Mouse (Mus musculus) lung, embryonic 16.5 days (tissue): ENCODE data around the gene Zfp697. TPM values are rescaled to one million over a fixed set of nuclear protein-coding genes. Genes with fewer than 3 reads are reported as not detected.
"Not testable (repeated sequence)": the region's sequence is repeated elsewhere in the genome, so short reads cannot be mapped to it uniquely, and the experiment has no call there.

Experiments used
- ATAC-seq: fragments of 200-750 bp; cut with Nextera tagmentation; 2 replicates; pipeline ENCODE4 v1.8.0; 2017; ENCODE audit warnings: low read depth, mild to moderate bottlenecking, moderate library complexity
- H3K27ac ChIP-seq: fragments of 300-500 bp; sonication (generic); 2 replicates; pipeline ENCODE4 v1.5.1; 2014; ENCODE audit warnings: mild to moderate bottlenecking, control low read depth, low read length
- H3K27me3 ChIP-seq: fragments of 300-500 bp; sonication (generic); 2 replicates; pipeline ENCODE4 v1.6.1; 2014; ENCODE audit warnings: low read depth, low read length, mixed read lengths; ENCODE audit not compliant: control insufficient read depth, insufficient read depth
- H3K36me3 ChIP-seq: fragments of 300-500 bp; sonication (generic); 2 replicates; pipeline ENCODE4 v1.6.1; 2014; ENCODE audit warnings: low read length; ENCODE audit not compliant: control insufficient read depth, insufficient read depth
- H3K4me1 ChIP-seq: fragments of 300-500 bp; sonication (generic); replicated peaks from 2 replicates; pipeline ENCODE4 v1.6.1; 2014; ENCODE audit warnings: low read length, mixed read lengths; ENCODE audit not compliant: control insufficient read depth, insufficient read depth
- H3K4me2 ChIP-seq: fragments of 300-500 bp; sonication (generic); 2 replicates; pipeline ENCODE4 v1.6.1; 2014; ENCODE audit warnings: low read depth, low read length, control low read depth
- H3K4me3 ChIP-seq: fragments of 300-500 bp; sonication (generic); 2 replicates; pipeline ENCODE4 v1.5.1; 2014; ENCODE audit warnings: mild to moderate bottlenecking, low read length, control low read depth
- H3K9ac ChIP-seq: fragments of 300-500 bp; sonication (generic); 2 replicates; pipeline ENCODE4 v1.6.1; 2014; ENCODE audit warnings: low read length, control low read depth
- H3K9me3 ChIP-seq: fragments of 300-500 bp; sonication (generic); 2 replicates; pipeline ENCODE4 v1.6.1; 2016; ENCODE audit warnings: low read length; ENCODE audit not compliant: control insufficient read depth
- WGBS: fragments of 180-500 bp; shearing (Covaris S2); extraction: QIAGEN DNeasy Blood & Tissue Kit; methylation state at CpG from one replicate; pipeline ENCODE4 v1.1.7; 2014; 5-methylcytosine and 5-hydroxymethylcytosine counted together
- polyA plus RNA-seq: library from polyadenylated mRNA; unstranded; fragments of >200 nt; fragmentation: Nextera tagmentation; extraction: Ambion mirVana; gene quantifications from 2 replicates; pipeline ENCODE4 v1.2.1, GENCODE M21; 2015

Zfp697 gene
- polyA plus RNA-seq, 1 experiment from 2014 or later, result 7.1 TPM

- H3K9ac ChIP-seq, result no peak overlapping the region
- 55% methylated on average over 5 of the region's 5 CpGs for WGBS
- H3K4me1 ChIP-seq, result peaks cover 16% of the 10 kb centered on the region
- no peaks in the 10 kb centered on the region for H3K9me3 ChIP-seq
- H3K27me3 ChIP-seq, result peaks cover 17% of the 10 kb centered on the region
- H3K4me3 ChIP-seq, result peak overlapping the region; percentile 65
- H3K27ac ChIP-seq, result no peak overlapping the region
- H3K36me3 ChIP-seq, result peaks cover 4% of the 10 kb centered on the region; the same call in 1 of the 2 replicates
- H3K4me2 ChIP-seq, result peak overlapping the region; percentile 99
- no peak for ATAC-seq
Measured at GRCm38 (mm10) chr3:98426749-98427148, 44.5 kb downstream of the Zfp697 start.

DNA sequence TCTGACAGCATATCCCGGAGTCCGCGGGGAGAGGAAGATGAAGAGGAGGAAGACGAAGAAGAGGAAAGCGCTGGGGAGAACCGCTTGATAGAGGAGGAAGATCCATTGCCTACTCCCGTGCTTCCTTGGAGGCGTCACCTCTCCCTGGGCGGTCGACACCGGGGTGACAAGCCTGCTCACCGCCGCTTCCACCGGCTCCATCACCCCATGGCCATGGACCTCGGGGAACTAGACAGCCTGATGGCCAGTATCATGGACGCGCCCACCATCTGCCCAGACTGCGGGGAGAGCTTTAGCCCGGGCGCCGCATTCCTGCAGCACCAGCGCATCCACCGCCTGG is 45.0 kb downstream of the Zfp697 start:
- H3K9ac ChIP-seq, result peak overlapping the region; percentile 65; the same call in 1 of the 2 replicates
- H3K4me3 ChIP-seq, result peak overlapping the region; percentile 65
- H3K4me2 ChIP-seq, result peak overlapping the region; percentile 99
- WGBS, result 2% methylated on average over 22 of the region's 23 CpGs
- H3K4me1 ChIP-seq, result peaks cover 16% of the 10 kb centered on the region
- peaks cover 17% of the 10 kb centered on the region for H3K27me3 ChIP-seq
- H3K9me3 ChIP-seq, result no peaks in the 10 kb centered on the region
- peaks cover 4% of the 10 kb centered on the region; the same call in 1 of the 2 replicates for H3K36me3 ChIP-seq
- H3K27ac ChIP-seq, result no peak overlapping the region
- ATAC-seq, result no peak

DNA sequence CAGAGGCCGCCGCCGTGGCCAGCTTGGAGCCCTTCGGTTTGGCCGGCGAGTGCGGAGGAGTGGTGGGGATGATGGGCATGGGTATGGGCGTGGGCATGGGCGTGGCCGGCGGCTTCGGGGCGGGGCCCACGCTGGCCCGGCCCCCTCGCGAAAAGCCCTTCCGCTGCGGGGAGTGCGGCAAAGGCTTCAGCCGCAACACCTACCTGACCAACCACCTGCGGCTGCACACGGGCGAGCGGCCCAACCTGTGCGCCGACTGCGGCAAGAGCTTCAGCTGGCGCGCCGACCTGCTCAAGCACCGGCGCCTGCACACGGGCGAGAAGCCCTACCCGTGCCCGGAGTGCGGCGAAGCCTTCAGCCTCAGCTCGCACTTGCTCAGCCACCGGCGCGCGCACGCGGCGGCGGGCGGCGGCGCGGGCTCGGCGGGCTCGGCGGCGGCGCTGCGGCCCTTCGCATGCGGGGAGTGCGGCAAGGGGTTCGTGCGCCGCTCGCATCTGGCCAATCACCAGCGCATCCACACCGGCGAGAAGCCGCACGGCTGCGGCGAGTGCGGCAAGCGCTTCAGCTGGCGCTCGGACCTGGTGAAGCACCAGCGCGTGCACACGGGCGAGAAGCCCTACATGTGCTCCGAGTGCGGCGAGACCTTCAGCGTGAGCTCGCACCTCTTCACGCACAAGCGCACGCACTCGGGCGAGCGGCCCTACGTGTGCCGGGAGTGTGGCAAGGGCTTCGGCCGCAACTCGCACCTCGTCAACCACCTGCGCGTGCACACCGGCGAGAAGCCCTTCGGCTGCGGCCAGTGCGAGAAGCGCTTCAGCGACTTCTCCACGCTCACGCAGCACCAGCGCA is 45.6 kb downstream of the Zfp697 start:
- no peaks in the 10 kb centered on the region for H3K9me3 ChIP-seq
- peaks cover 17% of the 10 kb centered on the region for H3K27me3 ChIP-seq
- H3K9ac ChIP-seq, result peak overlapping the region; percentile 65
- peaks cover 4% of the 10 kb centered on the region; the same call in 1 of the 2 replicates for H3K36me3 ChIP-seq
- 2% methylated on average over 96 of the region's 110 CpGs for WGBS
- peaks cover 16% of the 10 kb centered on the region for H3K4me1 ChIP-seq
- peak overlapping the region; percentile 99 for H3K4me2 ChIP-seq
- peak overlapping the region; percentile 65 for H3K4me3 ChIP-seq
- ATAC-seq, result peak; percentile 95
- no peak overlapping the region for H3K27ac ChIP-seq

GRCm38 (mm10) chr3:98428449-98428775 is 46.2 kb downstream of the Zfp697 start:
- peak overlapping the region; percentile 65 for H3K4me3 ChIP-seq
- no peaks in the 10 kb centered on the region for H3K9me3 ChIP-seq
- no peak overlapping the region for H3K27ac ChIP-seq
- H3K36me3 ChIP-seq, result peaks cover 4% of the 10 kb centered on the region; the same call in 1 of the 2 replicates
- peaks cover 16% of the 10 kb centered on the region for H3K4me1 ChIP-seq
- peaks cover 17% of the 10 kb centered on the region for H3K27me3 ChIP-seq
- WGBS, result 20% methylated on average over 17 of the region's 17 CpGs
- H3K9ac ChIP-seq, result peak overlapping the region; percentile 65
- 0 out of 2 replicates have a peak, but pooled peaks have one; percentile 3 for ATAC-seq
- H3K4me2 ChIP-seq, result peak overlapping the region; percentile 99

DNA sequence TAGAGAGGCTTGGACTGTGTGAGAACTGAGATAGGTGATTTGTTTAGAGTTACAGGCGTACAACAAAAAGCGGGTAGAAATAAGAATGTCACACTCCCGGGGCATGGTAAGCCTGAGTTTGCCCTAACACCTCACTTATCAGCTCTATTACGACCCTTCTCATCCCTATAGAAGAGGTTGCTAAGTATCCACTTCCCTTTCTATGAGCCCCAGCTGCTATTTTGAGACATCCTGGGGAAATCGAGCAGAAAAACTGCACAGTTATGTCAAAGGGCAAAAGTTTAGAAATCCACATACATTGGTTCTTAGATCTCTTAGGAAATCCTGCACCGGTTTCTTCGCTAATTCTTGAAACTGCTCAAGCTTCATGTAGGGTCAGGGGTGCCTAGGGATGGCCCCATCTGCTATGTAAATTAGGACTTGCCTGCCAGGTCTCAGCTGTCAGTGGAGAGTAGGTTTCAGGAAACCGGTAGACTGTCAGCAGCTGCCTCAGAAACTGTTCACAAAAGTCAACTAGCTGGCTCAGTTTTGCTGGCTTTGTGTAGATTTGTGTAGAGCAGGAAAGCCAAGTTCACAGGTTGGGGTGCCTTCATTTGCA is 46.8 kb downstream of the Zfp697 start:
- ATAC-seq, result no peak
- 40% methylated on average over 8 of the region's 8 CpGs for WGBS
- no peak overlapping the region for H3K4me2 ChIP-seq
- H3K27me3 ChIP-seq, result peaks cover 17% of the 10 kb centered on the region
- H3K27ac ChIP-seq, result no peak overlapping the region
- H3K9ac ChIP-seq, result no peak overlapping the region
- H3K9me3 ChIP-seq, result no peaks in the 10 kb centered on the region
- H3K36me3 ChIP-seq, result peaks cover 4% of the 10 kb centered on the region; the same call in 1 of the 2 replicates
- H3K4me1 ChIP-seq, result peaks cover 16% of the 10 kb centered on the region
- no peak overlapping the region for H3K4me3 ChIP-seq

GRCm38 (mm10) chr3:98434088-98434816 is 52.0 kb downstream of the Zfp697 start:
- Histone ChIP-seq H3K36me3 (no peaks in the 10 kb centered on the region), H3K27me3 (peaks cover 2% of the 10 kb centered on the region; the same call in 1 of the 2 replicates), H3K4me3 (no peak overlapping the region), H3K9ac (no peak overlapping the region), H3K4me1 (no peaks in the 10 kb centered on the region), H3K4me2 (no peak overlapping the region), H3K27ac (no peak overlapping the region), H3K9me3 (no peaks in the 10 kb centered on the region)
- 0 out of 2 replicates have a peak, but pooled peaks have one; percentile 36 for ATAC-seq
- 40% methylated on average over 1 of the region's 1 CpGs for WGBS

DNA sequence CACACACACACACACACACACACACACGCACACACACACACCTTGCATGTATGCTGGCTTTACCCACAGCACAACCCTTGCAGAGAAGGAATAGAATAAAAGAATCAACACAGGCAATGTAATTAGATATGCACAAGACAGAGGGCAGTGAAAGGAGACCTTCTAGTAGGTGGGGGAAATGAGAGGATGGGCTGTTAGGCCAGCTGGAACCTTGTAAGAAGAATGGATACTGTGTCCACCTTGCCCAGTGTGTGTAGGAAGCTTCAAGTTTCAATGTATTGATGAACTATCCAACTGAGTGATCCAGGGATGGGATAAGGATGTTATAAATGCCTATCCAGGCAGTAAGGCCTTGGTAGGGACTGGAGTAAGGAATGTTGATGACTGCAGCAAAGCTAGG is 52.8 kb downstream of the Zfp697 start:
- Histone ChIP-seq H3K9ac (no peak overlapping the region), H3K9me3 (no peaks in the 10 kb centered on the region), H3K4me3 (no peak overlapping the region), H3K27me3 (no peaks in the 10 kb centered on the region), H3K4me1 (no peaks in the 10 kb centered on the region), H3K27ac (no peak overlapping the region), H3K36me3 (no peaks in the 10 kb centered on the region), H3K4me2 (no peak overlapping the region)
- ATAC-seq, result no peak
- WGBS, result 76% methylated on average over 1 of the region's 1 CpGs

DNA sequence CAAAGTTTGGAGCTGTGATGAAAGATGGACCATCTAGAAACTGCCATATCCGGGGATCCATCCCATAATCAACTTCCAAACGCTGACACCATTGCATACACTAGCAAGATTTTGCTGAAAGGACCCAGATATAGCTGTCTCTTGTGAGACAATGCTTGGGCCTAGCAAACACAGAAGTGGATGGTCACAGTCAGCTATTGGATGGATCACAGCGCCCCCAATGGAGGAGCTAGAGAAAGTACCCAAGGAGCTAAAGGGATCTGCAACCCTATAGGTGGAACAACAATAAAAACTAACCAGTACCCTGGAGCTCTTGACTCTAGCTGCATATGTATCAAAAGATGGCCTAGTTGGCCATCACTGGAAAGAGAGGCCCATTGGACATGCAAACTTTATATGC is 60.0 kb downstream of the Zfp697 start:
- not testable (repeated sequence) for H3K9me3 ChIP-seq, H3K9ac ChIP-seq, H3K27ac ChIP-seq, H3K27me3 ChIP-seq, H3K36me3 ChIP-seq, H3K4me1 ChIP-seq, ATAC-seq, H3K4me2 ChIP-seq, H3K4me3 ChIP-seq
- WGBS, result 45% methylated on average over 3 of the region's 3 CpGs

DNA sequence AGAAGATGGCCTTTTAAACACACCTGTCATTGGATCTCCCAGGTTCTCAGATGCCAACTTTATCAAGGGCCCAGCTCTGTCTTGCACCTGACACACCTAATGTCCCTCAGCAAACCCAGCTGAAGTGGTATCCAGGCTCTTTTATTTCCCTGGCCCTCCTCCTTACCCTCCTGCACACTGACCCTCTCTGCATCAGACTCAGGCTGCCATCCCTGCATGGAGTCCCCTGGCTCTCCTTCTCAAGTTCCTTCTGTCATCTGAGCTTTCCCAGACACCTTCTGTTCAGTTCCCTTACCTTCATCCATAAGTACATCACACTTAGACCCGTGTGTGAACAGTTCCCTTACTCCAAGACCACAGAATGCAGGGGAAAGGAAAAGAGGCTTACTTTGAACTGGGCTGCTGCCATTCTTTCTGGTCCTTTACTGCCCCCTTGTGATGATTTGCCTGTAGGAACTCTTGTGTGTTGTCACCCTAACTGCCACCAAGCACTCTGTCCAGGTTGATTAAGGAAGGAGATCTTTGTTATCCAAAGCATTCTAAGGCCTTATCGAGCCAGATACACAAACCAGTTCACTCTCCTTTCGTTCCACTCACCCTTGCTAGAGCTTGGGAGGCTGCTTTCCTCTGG is 61.0 kb downstream of the Zfp697 start:
- H3K4me1 ChIP-seq, H3K9me3 ChIP-seq, H3K36me3 ChIP-seq, H3K4me2 ChIP-seq, H3K27ac ChIP-seq, H3K4me3 ChIP-seq, ATAC-seq, H3K27me3 ChIP-seq, H3K9ac ChIP-seq: not testable (repeated sequence)
- 3% methylated on average over 3 of the region's 3 CpGs for WGBS
